Mouse (Mus musculus): ENCODE results near the gene Sap30bp. TPM values are rescaled to one million over a fixed set of nuclear protein-coding genes. Genes with fewer than 3 reads are reported as not detected.

Gene Sap30bp
- total and polyA plus RNA-seq, 3 experiments = 49.1 to 69.2 TPM; not detected in 1

DNA sequence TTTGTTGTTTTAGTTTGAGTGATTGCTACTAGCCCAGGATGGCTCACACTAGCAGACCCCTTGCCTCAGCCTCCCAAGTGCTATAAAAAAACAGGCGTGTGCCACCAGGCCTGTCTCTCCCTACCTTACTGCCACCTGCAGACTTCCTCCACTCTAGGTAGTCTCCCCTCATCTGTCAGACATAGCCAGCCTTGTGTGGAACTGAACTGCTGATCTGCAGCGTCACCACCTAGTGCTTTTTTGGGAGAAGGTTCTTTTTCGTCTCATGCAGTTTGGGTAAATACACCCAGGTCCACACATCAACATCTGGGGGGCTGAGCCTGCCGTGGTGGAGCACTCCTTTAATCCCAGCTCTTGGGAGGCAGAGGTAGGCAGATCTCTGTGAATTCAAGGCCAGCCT is 64.0 kb downstream of the Sap30bp start:
- H3K27me3 ChIP-seq (ENCODE audit: control insufficient read depth in 1 of 2, insufficient read depth in 2 of 2, low read length in 2 of 2) = no peaks in the 10 kb centered on the region
- no peak overlapping the region for H3K27ac ChIP-seq (ENCODE audit: control insufficient read depth, low read depth, low read length)
- H3K79me2 ChIP-seq (ENCODE audit: control insufficient read depth, insufficient read depth, low read length, poor library complexity) = no peaks in the 10 kb centered on the region
- DNase-seq (ENCODE audit: low read depth, low spot score) = peak; percentile 66
- H3K9me3 ChIP-seq (replicated peaks; ENCODE audit: insufficient read depth, low read length) = no peaks in the 10 kb centered on the region
- H3K36me3 ChIP-seq (ENCODE audit: control insufficient read depth in 1 of 2, insufficient read depth in 2 of 2, low read length in 2 of 2) = peaks cover 0 to 3% of the 10 kb centered on the region in 2 experiments; a peak in 2 of 4 replicates
- no peak overlapping the region for H3K9ac ChIP-seq (ENCODE audit: control insufficient read depth, low read depth, low read length, poor library complexity, severe bottlenecking)
- peaks cover 2 to 7% of the 10 kb centered on the region in 2 experiments; a peak in 2 of 4 replicates for H3K4me1 ChIP-seq (ENCODE audit: control insufficient read depth in 1 of 2, insufficient read depth in 2 of 2, low read length in 2 of 2)
- TF ChIP-seq SIN3A (IDR thresholded peaks at IDR 0.05; ENCODE audit: low read length) (no peak), RCOR1 (IDR thresholded peaks at IDR 0.05; ENCODE audit: low read depth, low read length) (no peak), GATA1 (IDR thresholded peaks at IDR 0.05; ENCODE audit: low read depth, low read length) (no peak), MAFK (IDR thresholded peaks at IDR 0.05; ENCODE audit: borderline replicate concordance, low read depth, low read length) (no peak), KAT2A (conservative IDR thresholded peaks at IDR 0.05; ENCODE audit: low read depth, low read length) (no peak), ZC3H11A (IDR thresholded peaks at IDR 0.05; ENCODE audit: low read depth, low read length) (peak; percentile 90), MEF2A (IDR thresholded peaks at IDR 0.05; ENCODE audit: extremely low read depth, insufficient replicate concordance, low read depth, low read length, poor library complexity, severe bottlenecking) (no peak), ZMIZ1 (IDR thresholded peaks at IDR 0.05; ENCODE audit: low read depth, low read length) (no peak), USF2 (IDR thresholded peaks at IDR 0.05; ENCODE audit: borderline replicate concordance in 1 of 2, insufficient read depth in 1 of 2, low read depth in 1 of 2, low read length in 2 of 2) (no peak), ZNF384 (IDR thresholded peaks at IDR 0.05; ENCODE audit: low read depth, low read length) (no peak), MYC (IDR thresholded peaks at IDR 0.05; ENCODE audit: low read depth, low read length) (no peak), ELF1 (IDR thresholded peaks at IDR 0.05; ENCODE audit: low read depth, low read length) (no peak), RAD21 (IDR thresholded peaks at IDR 0.05; ENCODE audit: low read depth, low read length) (peak; percentile 83), NELFE (IDR thresholded peaks at IDR 0.05; ENCODE audit: low read depth, low read length) (no peak), CHD1 (IDR thresholded peaks at IDR 0.05; ENCODE audit: low read depth, low read length) (no peak), SMC3 (IDR thresholded peaks at IDR 0.05; ENCODE audit: low read depth, low read length) (peak; percentile 82), BHLHE40 (IDR thresholded peaks at IDR 0.05; ENCODE audit: borderline replicate concordance, low read depth, low read length) (0 out of 2 replicates have a peak, but pooled peaks have one; percentile 12), TBP (IDR thresholded peaks at IDR 0.05; ENCODE audit: low read depth, low read length) (0 out of 2 replicates have a peak, but pooled peaks have one; percentile 17), NRF1 (IDR thresholded peaks at IDR 0.05; ENCODE audit: insufficient read depth, low read depth, low read length, poor library complexity, severe bottlenecking) (no peak), ZKSCAN1 (IDR thresholded peaks at IDR 0.05; ENCODE audit: low read depth, low read length) (no peak), MYB (IDR thresholded peaks at IDR 0.05; ENCODE audit: low read depth, low read length) (no peak), UBTF (IDR thresholded peaks at IDR 0.05; ENCODE audit: borderline replicate concordance, insufficient read depth, low read depth, low read length) (no peak), EP300 (IDR thresholded peaks at IDR 0.05; ENCODE audit: low read depth in 1 of 2, low read length in 2 of 2) (no peak), GABPA (IDR thresholded peaks at IDR 0.05; ENCODE audit: low read depth, low read length) (no peak), POLR2AphosphoS5 (IDR thresholded peaks at IDR 0.05; ENCODE audit: borderline replicate concordance, low read depth, low read length) (no peak), CHD2 (IDR thresholded peaks at IDR 0.05; ENCODE audit: low read length) (no peak), JUND (IDR thresholded peaks at IDR 0.05; ENCODE audit: low read depth, low read length) (no peak), USF1 (IDR thresholded peaks at IDR 0.05; ENCODE audit: low read depth, low read length) (no peak), ETS1 (IDR thresholded peaks at IDR 0.05; ENCODE audit: low read depth, low read length) (no peak), POLR2AphosphoS2 (IDR thresholded peaks at IDR 0.05; ENCODE audit: low read length) (no peak), MXI1 (IDR thresholded peaks at IDR 0.05; ENCODE audit: low read depth, low read length) (no peak), HCFC1 (IDR thresholded peaks at IDR 0.05; ENCODE audit: low read depth, low read length) (no peak), MAX (IDR thresholded peaks at IDR 0.05; ENCODE audit: low read length) (no peak), TAL1 (IDR thresholded peaks at IDR 0.05; ENCODE audit: low read length) (no peak), E2F4 (IDR thresholded peaks at IDR 0.05; ENCODE audit: borderline replicate concordance, low read depth, low read length) (no peak), TCF12 (IDR thresholded peaks at IDR 0.05; ENCODE audit: low read depth, low read length) (no peak), CTCF (IDR thresholded peaks at IDR 0.05 in 2 of 3, conservative IDR thresholded peaks at IDR 0.05 in 1 of 3; ENCODE audit: control insufficient read depth in 1 of 3, insufficient read depth in 1 of 3, low read depth in 2 of 3, low read length in 3 of 3, poor library complexity in 1 of 3, severe bottlenecking in 1 of 3) (peak; percentile 53 to 77 (median 59))
- H3K4me3 ChIP-seq (ENCODE audit: control insufficient read depth in 1 of 2, insufficient read depth in 1 of 2, low read depth in 2 of 2, low read length in 2 of 2) = no peak overlapping the region

Data from MEL (cell line).